21 mouse cellular contexts compared by ENCODE assay signal in the genomic region with DNA sequence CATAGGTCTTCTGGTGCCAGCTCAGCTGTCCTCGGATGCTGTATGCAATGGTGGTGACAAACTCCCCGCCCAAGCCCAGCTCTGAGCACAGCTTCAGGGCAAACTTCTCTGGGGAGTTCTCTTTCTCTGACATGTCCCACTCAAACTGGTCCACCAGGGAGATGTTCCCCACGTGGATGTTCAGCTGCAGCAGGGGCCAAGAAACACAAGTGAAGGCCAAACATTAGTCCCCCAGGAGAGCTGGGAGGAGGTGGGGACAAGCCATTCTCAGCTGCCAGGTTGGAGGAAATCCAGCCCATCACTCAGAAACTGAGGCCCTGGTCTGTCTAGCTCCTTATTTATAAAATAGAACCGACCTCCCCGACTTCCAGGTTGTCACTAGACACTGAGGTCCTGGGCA. TPM values are rescaled to one million over a fixed set of nuclear protein-coding genes. Genes with fewer than 3 reads are reported as not detected.
"Had no signal": no experiment of that assay in that cellular context is flagged by ENCODE, and none has a peak within 500 bp of the region (broad histone marks: within the 10 kb centered on the region; RNA-seq: fewer than 3 reads in every experiment).

No protein-coding gene starts in this region.

- H3K4me2 ChIP-seq: lung, embryonic 14.5 days; midbrain, embryonic 12.5 days; neural tube, embryonic 13.5 days; neural tube, embryonic 15.5 days had no signal

- H3K4me1 ChIP-seq: midbrain, embryonic 10.5 days; midbrain, embryonic 12.5 days; neural tube, embryonic 13.5 days; neural tube, embryonic 15.5 days had no signal

- DNase-seq: lung, adult 18-20 months; lung, embryonic 14.5 days; lung, postnatal 10 days; lung, postnatal 4 days; midbrain, embryonic 14.5 days; retina, postnatal 1 day; right cerebral cortex, adult 18-20 months; right cerebral cortex, postnatal 25 days; right cerebral cortex, postnatal 4 days; spleen, adult 18-20 months; thymus, adult 18-20 months; thymus, postnatal 14 days; thymus, postnatal 36 days had no signal

- H3K9ac ChIP-seq: lung, embryonic 14.5 days; midbrain, embryonic 12.5 days; neural tube, embryonic 13.5 days; neural tube, embryonic 15.5 days had no signal

- H3K27me3 ChIP-seq: midbrain, embryonic 12.5 days; neural tube, embryonic 13.5 days; neural tube, embryonic 15.5 days had no signal

- ATAC-seq: midbrain, embryonic 16.5 days had no signal

- H3K27ac ChIP-seq: midbrain, embryonic 10.5 days; midbrain, embryonic 12.5 days; neural tube, embryonic 13.5 days; neural tube, embryonic 15.5 days had no signal

- H3K9me3 ChIP-seq: midbrain, embryonic 10.5 days; midbrain, embryonic 12.5 days; neural tube, embryonic 13.5 days; neural tube, embryonic 15.5 days had no signal

- H3K4me3 ChIP-seq: midbrain, embryonic 10.5 days; midbrain, embryonic 12.5 days; myocyte; neural tube, embryonic 13.5 days; neural tube, embryonic 15.5 days had no signal

RNA-seq across cellular contexts. Expression of a gene that starts 36.1 kb away (rescaled TPM):
- polyA plus RNA-seq: small intestine, adult 2 months; stomach, embryonic 14.5 days had no signal
